Mouse (Mus musculus): ENCODE results near the gene Bckdha.

Gene Bckdha

DNA sequence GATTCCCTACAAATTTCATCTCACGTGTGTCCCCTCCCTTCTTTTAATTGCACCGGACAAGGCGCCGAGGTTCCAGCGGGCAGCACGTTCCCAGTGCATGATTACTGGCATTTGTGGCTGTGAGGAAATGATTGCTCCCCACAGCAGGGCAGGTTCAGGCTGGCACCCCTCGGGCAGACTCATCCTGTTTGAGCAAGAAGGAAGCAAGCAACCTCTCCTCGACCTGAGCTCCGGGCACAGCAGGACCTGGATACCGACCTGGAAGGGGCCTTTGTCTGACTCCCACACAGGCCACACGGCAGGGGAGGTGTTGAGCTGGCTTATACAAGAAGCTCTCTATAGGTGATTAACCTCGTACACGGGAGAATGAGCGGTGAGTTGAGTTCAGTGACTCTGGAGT is 13.7 kb downstream of the Bckdha start:
- Histone ChIP-seq H3K4me3 (replicated peaks; ENCODE audit: low read length) (no peak overlapping the region), H3K9me3 (ENCODE audit: low read length) (no peaks in the 10 kb centered on the region), H3K27me3 (ENCODE audit: insufficient read depth, low read length) (no peaks in the 10 kb centered on the region), H3K4me1 (replicated peaks; ENCODE audit: low read depth, low read length) (peaks cover 84% of the 10 kb centered on the region), H3K36me3 (ENCODE audit: insufficient read depth, low read length) (peaks cover 61% of the 10 kb centered on the region)
- TF ChIP-seq CTCF (conservative IDR thresholded peaks at IDR 0.05; ENCODE audit: low read length) (no peak), POU5F1 (IDR thresholded peaks at IDR 0.05; ENCODE audit: borderline replicate concordance, low read length) (no peak), NANOG (IDR thresholded peaks at IDR 0.05; ENCODE audit: borderline replicate concordance, low read length) (no peak)

DNA sequence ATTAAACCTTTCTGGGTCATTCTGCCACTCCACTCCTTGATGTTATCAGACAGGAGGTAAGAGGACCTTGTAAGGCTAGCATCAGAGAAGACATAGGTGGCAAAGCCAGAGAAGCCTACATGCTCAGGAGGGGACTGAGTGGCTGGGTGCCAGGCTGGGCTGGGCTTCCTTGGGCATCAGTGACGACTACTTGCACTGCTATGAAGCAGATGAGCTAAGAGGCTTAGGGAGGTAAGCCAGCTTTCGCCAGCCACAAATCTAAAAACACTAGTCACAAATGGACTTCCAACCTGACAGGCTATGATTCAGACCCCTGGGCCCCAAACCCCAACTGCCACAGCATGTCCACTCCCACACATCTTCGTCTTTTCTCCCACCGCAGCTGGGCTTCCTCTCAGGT is 14.2 kb downstream of the Bckdha start:
- 0 out of 2 replicates have a peak overlapping the region, but pooled peaks have one; percentile 10 for H3K4me3 ChIP-seq (replicated peaks; ENCODE audit: low read length)
- H3K9me3 ChIP-seq (ENCODE audit: low read length) = no peaks in the 10 kb centered on the region
- no peak for TF ChIP-seq NANOG (IDR thresholded peaks at IDR 0.05; ENCODE audit: borderline replicate concordance, low read length)
- no peak for TF ChIP-seq CTCF (conservative IDR thresholded peaks at IDR 0.05; ENCODE audit: low read length)
- TF ChIP-seq POU5F1 (IDR thresholded peaks at IDR 0.05; ENCODE audit: borderline replicate concordance, low read length) = no peak
- H3K4me1 ChIP-seq (replicated peaks; ENCODE audit: low read depth, low read length) = peaks cover 79% of the 10 kb centered on the region
- H3K27me3 ChIP-seq (ENCODE audit: insufficient read depth, low read length) = no peaks in the 10 kb centered on the region
- H3K36me3 ChIP-seq (ENCODE audit: insufficient read depth, low read length) = peaks cover 62% of the 10 kb centered on the region

- no peak for TF ChIP-seq CTCF (conservative IDR thresholded peaks at IDR 0.05; ENCODE audit: low read length)
- TF ChIP-seq POU5F1 (IDR thresholded peaks at IDR 0.05; ENCODE audit: borderline replicate concordance, low read length) = no peak
- TF ChIP-seq NANOG (IDR thresholded peaks at IDR 0.05; ENCODE audit: borderline replicate concordance, low read length) = no peak
- H3K4me3 ChIP-seq (replicated peaks; ENCODE audit: low read length) = 0 out of 2 replicates have a peak overlapping the region, but pooled peaks have one; percentile 10
- peaks cover 74% of the 10 kb centered on the region for H3K4me1 ChIP-seq (replicated peaks; ENCODE audit: low read depth, low read length)
Measured at GRCm38 (mm10) chr7:25644136-25644535, 14.6 kb downstream of the Bckdha start.

DNA sequence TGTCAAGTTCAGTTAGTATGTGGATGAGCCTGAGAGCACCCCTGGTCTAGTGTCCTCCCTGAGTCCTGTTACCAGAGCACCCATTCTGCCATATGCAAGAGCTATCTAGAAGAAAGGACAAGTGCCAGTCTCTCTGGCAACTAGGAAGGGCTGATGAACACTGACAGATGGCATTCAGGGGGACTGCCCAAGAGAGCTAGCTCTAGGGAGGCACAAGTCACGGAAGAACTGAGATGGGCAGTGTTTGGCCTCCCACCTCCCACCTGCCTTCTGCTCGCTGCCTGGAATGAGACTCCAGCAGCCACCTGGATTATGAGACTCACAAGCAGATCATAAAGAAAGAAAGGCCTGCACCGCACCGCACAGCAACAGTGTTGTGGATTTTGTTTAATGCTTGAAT is 19.0 kb downstream of the Bckdha start:
- no peaks in the 10 kb centered on the region for H3K9me3 ChIP-seq (ENCODE audit: low read length)
- H3K4me1 ChIP-seq (replicated peaks; ENCODE audit: low read depth, low read length) = peaks cover 59% of the 10 kb centered on the region
- H3K36me3 ChIP-seq (ENCODE audit: insufficient read depth, low read length) = peaks cover 74% of the 10 kb centered on the region
- TF ChIP-seq CTCF (conservative IDR thresholded peaks at IDR 0.05; ENCODE audit: low read length) (no peak), NANOG (IDR thresholded peaks at IDR 0.05; ENCODE audit: borderline replicate concordance, low read length) (no peak), POU5F1 (IDR thresholded peaks at IDR 0.05; ENCODE audit: borderline replicate concordance, low read length) (no peak)
- no peak overlapping the region for H3K4me3 ChIP-seq (replicated peaks; ENCODE audit: low read length)
- H3K27me3 ChIP-seq (ENCODE audit: insufficient read depth, low read length) = no peaks in the 10 kb centered on the region

More at GRCm38 (mm10) chr7:25644136-25644535, 14.6 kb downstream of the Bckdha start:
- no peaks in the 10 kb centered on the region for H3K9me3 ChIP-seq (ENCODE audit: low read length)
- peaks cover 62% of the 10 kb centered on the region for H3K36me3 ChIP-seq (ENCODE audit: insufficient read depth, low read length)
- H3K27me3 ChIP-seq (ENCODE audit: insufficient read depth, low read length) = no peaks in the 10 kb centered on the region

DNA sequence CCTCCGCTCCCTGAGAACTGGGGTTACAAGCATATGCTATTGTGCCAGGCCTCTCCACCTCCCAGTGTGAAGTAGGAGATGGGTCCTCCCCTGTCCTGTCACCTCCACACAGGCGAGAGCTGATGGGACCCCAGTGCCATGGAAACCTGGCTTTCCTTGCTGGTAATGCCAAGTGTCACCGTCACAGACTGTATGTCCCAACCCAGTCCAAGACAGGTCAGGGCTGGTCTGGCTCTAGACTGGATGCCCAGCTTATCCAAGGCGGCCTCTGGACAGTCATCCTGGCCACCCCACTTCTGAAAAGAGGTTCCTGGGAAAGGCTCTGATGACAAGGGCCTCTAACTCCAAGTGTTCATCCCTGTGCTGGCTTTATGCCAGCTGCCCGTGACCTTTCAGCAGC is 21.7 kb downstream of the Bckdha start:
- Histone ChIP-seq H3K36me3 (ENCODE audit: insufficient read depth, low read length) (peaks cover 96% of the 10 kb centered on the region), H3K4me1 (replicated peaks; ENCODE audit: low read depth, low read length) (peaks cover 41% of the 10 kb centered on the region), H3K4me3 (replicated peaks; ENCODE audit: low read length) (no peak overlapping the region; the same call in 1 of the 2 replicates), H3K9me3 (ENCODE audit: low read length) (no peaks in the 10 kb centered on the region), H3K27me3 (ENCODE audit: insufficient read depth, low read length) (no peaks in the 10 kb centered on the region)
- TF ChIP-seq NANOG (IDR thresholded peaks at IDR 0.05; ENCODE audit: borderline replicate concordance, low read length) (no peak), CTCF (conservative IDR thresholded peaks at IDR 0.05; ENCODE audit: low read length) (no peak), POU5F1 (IDR thresholded peaks at IDR 0.05; ENCODE audit: borderline replicate concordance, low read length) (no peak)

DNA sequence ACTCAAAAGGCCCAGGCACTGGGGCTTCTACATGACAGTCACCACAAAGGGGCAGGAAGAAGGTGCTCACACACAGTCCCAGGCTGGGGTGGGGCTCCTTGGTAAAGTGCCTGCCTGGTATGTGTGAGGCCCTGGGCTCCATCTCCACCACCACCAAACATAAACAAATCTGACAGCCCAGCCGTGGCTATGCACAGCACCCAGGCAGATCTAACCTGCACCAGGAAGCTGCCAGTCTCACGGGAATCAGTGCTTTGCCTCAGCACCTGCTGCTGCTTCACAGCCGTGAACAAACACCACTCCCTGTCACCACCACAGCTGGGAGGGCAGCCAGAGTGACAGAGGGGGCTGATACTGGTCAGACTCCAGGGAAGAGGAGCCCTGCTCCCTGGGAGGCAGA is 22.4 kb downstream of the Bckdha start:
- Histone ChIP-seq H3K9me3 (ENCODE audit: low read length) (no peaks in the 10 kb centered on the region), H3K27me3 (ENCODE audit: insufficient read depth, low read length) (no peaks in the 10 kb centered on the region), H3K4me1 (replicated peaks; ENCODE audit: low read depth, low read length) (peaks cover 34% of the 10 kb centered on the region), H3K4me3 (replicated peaks; ENCODE audit: low read length) (no peak overlapping the region), H3K36me3 (ENCODE audit: insufficient read depth, low read length) (peaks cover 99% of the 10 kb centered on the region)
- TF ChIP-seq NANOG (IDR thresholded peaks at IDR 0.05; ENCODE audit: borderline replicate concordance, low read length) (no peak), POU5F1 (IDR thresholded peaks at IDR 0.05; ENCODE audit: borderline replicate concordance, low read length) (no peak), CTCF (conservative IDR thresholded peaks at IDR 0.05; ENCODE audit: low read length) (no peak)

DNA sequence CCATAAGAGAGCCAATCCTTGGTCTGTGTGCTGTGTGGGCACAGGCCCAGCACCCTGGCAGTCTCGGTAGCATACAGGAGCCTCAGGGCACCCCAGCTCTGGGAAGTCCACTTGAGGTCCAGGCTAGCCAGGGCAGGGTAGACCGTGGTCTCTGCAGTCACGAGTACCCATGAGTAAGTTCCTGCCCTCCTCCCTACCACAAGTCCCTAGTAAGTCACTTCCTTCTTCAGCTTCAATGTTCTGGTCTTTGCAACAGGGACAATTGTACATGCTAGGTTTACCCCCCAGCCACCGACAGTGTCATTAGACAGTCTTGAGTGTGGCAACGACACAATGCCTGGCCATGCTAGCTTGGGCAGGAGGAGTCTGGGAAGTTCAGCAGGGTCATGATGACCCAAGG is 26.1 kb downstream of the Bckdha start:
- Histone ChIP-seq H3K4me3 (replicated peaks; ENCODE audit: low read length) (no peak overlapping the region), H3K27me3 (ENCODE audit: insufficient read depth, low read length) (peaks cover 3% of the 10 kb centered on the region; the same call in 1 of the 2 replicates), H3K36me3 (ENCODE audit: insufficient read depth, low read length) (peaks cover 95% of the 10 kb centered on the region), H3K9me3 (ENCODE audit: low read length) (no peaks in the 10 kb centered on the region), H3K4me1 (replicated peaks; ENCODE audit: low read depth, low read length) (peaks cover 38% of the 10 kb centered on the region)
- TF ChIP-seq POU5F1 (IDR thresholded peaks at IDR 0.05; ENCODE audit: borderline replicate concordance, low read length) = no peak
- TF ChIP-seq NANOG (IDR thresholded peaks at IDR 0.05; ENCODE audit: borderline replicate concordance, low read length) = no peak
- no peak for TF ChIP-seq CTCF (conservative IDR thresholded peaks at IDR 0.05; ENCODE audit: low read length)

- peaks cover 3% of the 10 kb centered on the region; the same call in 1 of the 2 replicates for H3K27me3 ChIP-seq (ENCODE audit: insufficient read depth, low read length)
- peak overlapping the region; percentile 61 for H3K4me3 ChIP-seq (replicated peaks; ENCODE audit: low read length)
- H3K9me3 ChIP-seq (ENCODE audit: low read length) = no peaks in the 10 kb centered on the region
- H3K36me3 ChIP-seq (ENCODE audit: insufficient read depth, low read length) = peaks cover 76% of the 10 kb centered on the region
- H3K4me1 ChIP-seq (replicated peaks; ENCODE audit: low read depth, low read length) = peaks cover 59% of the 10 kb centered on the region
- TF ChIP-seq POU5F1 (IDR thresholded peaks at IDR 0.05; ENCODE audit: borderline replicate concordance, low read length) = no peak
- TF ChIP-seq NANOG (IDR thresholded peaks at IDR 0.05; ENCODE audit: borderline replicate concordance, low read length) = no peak
- TF ChIP-seq CTCF (conservative IDR thresholded peaks at IDR 0.05; ENCODE audit: low read length) = no peak
Measured at GRCm38 (mm10) chr7:25628323-25628620, 30.5 kb downstream of the Bckdha start.

All from E14TG2a.4 (cell line).